Mouse (Mus musculus): ENCODE data around the gene Lrrc8c. TPM values are rescaled to one million over a fixed set of nuclear protein-coding genes. Genes with fewer than 3 reads are reported as not detected.

Lrrc8c gene
- total RNA-seq, 4 experiments from 2014 or later, result 25.5 to 29.1 (median 26.6) TPM

DNA sequence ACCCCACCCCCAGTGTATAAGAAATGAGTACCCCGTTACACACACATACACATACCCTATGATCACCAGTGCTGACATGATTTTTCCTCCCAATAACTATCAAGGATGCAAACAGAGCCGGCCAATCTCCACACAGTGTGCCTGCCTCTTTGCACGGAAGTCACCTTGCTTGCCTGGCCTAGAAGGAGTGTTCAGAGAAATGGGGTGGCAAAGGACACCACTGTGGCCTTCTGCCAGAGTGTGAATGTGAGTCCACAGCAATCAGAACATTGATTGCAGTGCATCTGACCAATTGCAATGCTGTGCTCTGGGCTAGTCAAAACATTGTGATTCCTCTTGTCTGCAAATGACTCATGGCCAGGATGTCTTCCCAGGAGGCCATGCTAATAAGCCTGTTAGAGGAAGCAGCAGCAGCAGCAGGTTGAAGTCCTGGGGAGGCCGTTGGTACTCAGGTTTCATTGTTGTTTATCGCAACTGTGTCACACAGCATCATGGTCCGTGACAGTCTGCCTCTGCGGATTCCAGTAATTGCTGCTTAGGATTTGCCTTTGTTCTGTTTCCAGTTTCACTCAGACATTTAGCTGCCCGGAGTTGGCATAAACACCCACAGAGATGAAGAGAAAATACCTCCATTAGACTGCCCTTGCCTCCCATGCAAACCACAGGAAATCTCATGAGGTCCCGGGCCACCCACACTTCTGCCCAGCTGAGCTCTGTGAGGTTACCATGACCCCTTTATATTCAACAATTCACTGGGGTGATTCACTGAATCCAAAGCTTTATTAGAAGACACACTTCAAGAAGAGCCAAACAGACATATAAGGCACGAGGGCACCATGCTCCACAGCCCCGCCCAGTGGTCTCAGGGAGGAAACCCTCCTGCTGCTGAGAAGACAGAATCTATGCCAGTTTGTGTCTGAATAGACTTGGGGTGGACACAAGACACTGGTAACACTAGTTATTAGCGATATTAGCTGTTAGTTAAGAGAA lies 18.8 kb upstream of the Lrrc8c start:
- DNase-seq (ENCODE audit: low spot score in 2 of 2), result no peak

DNA sequence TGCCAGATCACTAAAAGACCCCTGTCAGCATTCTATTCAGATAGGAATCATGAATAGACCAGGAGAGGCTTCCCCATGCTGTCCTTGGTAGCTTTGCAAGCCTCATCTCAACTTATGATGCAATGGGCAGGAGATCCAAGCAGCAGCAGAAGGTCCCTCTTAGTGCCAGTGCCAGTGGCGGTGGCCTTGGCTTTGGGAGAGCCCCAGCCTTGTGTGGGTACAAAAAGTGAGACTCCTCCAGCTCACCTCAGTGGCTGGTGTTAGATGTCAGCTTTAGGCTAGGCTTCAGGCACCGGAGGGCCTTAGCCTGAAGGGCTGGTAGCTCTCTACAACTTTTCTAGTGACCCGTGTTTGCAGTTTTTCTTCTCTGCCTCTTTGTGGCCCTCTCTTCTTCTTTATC lies 18.1 kb upstream of the Lrrc8c start:
- DNase-seq (ENCODE audit: low spot score in 2 of 2), result no peak

DNA sequence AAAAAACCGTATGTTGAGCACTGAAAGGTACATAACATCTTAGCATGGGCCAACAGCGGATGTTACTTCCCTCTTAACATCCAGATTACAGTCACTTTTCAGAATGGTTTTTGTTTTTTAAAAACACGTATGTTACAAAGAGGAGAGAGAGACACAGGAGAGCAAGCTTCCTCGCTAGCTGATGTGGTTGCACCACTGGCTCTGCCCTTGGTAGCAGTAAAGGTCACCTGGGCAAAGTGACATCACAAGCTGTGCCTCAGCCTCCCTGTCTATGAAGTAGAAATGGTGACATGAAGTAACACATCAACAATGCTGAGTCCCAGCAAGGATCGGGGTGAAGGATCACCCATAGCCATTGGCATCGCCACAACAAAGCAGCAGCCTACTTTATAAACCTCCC lies 10.4 kb upstream of the Lrrc8c start:
- DNase-seq (ENCODE audit: low spot score in 2 of 2), result no peak

DNA sequence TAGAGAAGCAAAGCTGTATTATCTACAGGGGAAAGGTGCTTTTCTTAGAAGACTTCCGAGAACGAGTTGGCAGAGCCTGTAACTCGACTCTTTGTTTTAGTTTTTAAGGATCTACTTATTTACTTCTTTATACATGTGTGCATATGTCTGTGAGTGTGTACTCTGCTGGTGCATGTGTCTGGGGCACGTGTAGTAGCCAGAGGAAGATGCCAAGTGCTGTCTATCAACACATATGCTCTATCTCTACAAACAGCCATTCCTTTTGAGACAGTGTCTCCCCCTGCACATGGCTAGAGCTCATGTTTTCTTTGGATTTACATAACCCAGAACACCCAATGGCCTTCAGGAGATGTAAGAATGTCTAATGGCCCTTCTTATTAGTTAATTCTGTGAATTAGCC lies 6.9 kb upstream of the Lrrc8c start:
- DNase-seq (ENCODE audit: low spot score in 2 of 2), result no peak

DNA sequence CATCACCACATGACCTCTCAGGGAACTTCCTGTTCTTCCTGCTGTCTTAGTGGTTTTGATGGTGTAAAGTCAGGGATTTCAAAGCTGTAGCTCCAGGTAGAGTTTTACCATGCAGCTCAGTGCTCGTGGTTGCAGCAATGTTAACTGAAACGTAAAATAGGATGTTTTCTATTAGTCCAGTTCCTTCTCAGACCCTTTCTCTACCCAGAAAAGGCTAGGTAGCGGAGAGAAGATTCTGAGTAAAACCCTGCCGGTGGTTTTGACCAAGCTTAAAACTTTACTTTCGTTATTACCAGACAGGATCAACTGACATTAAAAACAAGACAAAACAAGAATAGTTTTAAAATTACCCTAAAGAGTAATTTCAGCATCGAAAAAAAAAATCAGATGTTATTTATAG lies 3.7 kb upstream of the Lrrc8c start:
- DNase-seq (ENCODE audit: low spot score in 2 of 2), result no peak

DNA sequence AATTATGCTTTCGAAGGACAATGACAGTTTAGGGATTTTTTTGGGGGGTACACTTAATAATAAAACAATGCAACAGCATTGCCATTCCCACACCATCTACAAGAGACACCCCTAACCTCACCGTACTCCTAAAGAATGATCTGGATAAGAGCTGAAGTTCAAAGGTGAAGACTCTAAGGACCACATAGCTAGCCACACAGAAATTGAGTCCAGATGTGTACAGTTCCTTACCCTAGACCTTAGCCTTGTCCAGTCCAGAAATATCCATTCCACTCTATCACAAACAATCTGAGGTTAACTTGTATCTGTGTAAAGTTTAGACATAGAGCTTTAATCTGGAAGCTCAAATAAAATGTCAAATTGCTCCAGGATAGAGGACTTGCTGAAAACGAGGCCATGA lies 2.9 kb upstream of the Lrrc8c start:
- no peak for DNase-seq (ENCODE audit: low spot score in 2 of 2)

DNA sequence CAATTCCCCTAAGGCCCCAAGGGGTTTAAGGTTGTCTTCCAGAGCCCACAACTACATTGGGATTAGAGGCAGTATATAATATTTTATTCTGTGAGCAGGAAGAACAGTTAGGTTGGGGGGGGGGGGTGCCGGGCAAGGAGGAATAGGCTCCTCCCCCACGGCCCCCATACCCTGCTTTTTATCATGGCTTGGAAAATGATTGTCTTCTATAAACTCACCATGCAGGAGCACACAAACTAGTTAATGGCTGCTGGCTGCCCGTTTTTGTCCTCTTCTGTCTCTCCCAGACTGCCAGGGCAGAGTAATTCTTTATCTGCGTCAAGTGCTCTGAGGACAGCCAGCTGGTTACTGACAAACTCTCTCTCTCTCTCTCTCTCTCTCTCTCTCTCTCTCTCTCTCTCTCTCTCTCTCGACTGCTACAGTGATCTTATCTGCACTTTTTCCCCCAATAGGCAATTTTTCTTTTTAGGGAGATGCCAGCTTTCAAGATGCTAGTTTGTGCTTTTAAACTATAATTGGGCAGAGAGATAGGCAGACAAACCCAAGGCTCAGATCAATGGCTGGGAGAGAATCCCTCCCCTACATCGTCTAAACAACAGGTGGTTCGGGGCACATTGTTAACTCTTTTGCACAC lies 1.1 kb upstream of the Lrrc8c start:
- DNase-seq (ENCODE audit: low spot score in 2 of 2), result no peak

DNA sequence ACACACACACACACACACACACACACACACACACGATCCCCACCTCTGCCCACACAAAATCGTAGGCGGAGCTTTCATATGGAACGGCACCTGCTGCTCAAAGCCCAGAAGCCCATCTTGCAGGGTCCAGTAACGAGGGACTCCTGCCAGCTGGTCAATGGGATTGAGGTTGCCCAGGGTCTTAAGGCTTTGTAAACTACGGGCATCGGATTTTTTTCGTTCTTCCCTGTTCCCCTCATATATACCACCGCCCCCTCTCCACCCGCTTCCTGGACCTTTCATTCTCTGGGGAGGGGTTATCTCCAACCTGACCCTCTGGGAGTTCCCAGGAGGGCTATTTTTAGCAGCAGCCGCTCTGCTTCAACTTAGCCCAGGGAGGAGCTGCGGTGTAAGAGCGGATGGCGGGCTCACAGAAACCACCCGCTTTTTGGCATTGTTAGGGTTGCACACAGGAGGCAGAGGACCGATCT lies 527 bp upstream of the Lrrc8c start:
- peak in 1 of 2 experiments; percentile 44 for DNase-seq (ENCODE audit: low spot score in 2 of 2)

DNA sequence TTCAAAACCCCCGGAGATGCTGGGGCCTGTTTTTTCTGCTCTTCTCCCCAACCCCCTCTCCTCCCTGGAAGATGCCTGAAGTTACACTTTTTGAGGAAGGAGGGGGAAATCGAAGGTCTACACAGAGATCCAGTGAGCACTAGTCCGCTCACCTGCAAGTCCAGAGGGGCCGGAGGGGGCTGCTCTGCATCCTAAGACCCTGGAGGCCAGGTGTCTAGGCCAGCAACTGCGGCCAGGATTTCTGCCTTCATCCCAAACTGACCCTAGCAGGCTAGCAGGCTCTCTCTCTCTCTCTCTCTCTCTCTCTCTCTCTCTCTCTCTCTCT lies 750 bp downstream of the Lrrc8c start:
- peak in 1 of 2 experiments; percentile 13 for DNase-seq (ENCODE audit: low spot score in 2 of 2)

DNA sequence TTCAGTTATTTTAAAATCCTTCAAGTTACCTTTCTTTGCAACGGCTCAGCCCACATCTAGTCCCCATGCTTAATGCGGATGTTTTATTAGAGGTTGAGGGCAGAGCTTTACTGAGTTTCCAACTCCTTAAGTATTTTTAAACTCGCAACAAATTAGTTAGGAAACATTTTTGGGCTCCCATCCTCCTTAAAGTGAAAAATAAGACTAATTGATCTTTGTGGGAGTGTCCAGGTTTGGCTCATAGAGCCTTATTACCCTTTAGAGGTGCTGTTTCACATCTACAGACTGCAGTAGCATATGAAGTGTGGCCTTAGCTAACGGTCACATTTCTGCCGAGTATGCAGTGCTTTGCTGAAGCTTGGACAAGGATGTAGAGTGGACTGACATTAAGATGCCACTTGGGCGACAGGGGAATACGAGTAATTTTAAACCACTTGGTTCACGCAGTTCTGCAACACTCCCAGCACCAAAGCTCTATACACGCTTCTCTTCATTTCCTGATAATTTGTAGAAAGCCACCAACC lies 1.3 kb downstream of the Lrrc8c start:
- DNase-seq (ENCODE audit: low spot score in 2 of 2), result no peak

DNA sequence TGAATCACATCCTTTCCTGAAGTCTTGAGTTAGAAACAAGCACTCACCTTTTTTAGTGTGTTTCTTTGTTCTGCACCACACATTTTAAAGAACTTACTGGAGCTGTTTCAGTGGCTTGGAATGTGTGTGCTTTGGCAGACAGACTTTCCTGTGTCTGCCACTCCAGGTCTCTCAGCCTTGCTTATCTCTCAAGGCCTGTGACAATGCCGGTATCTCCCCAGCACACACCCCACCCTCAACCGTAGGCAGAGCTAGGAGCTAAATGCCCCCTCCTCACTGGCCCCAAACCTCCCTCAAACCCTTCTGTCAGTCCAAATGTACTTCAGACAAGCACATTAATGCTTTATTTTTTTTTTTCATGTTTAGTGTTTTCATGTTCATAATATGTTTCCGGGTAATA lies 4.3 kb downstream of the Lrrc8c start:
- DNase-seq (ENCODE audit: low spot score in 2 of 2), result no peak

DNA sequence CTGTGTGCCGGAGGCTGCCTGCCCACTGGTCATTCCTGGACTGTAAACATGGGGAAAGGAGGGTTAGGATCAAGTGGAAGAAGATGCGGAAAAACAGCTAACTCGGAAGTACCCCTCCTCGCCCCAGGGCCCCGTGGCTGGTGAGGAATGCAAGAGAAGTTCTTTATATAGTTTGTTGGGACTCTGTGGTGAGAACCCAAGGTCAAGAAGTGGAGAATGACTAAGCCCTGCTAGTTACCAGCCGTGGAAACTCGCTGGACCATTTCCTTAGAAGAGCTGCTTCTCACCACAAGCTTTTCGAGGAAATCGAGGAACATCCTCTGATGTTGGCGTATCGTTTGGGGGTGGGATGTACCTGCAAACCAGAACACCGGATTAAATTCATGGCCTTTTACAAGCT lies 5.8 kb downstream of the Lrrc8c start:
- DNase-seq (ENCODE audit: low spot score in 2 of 2), result no peak

DNA sequence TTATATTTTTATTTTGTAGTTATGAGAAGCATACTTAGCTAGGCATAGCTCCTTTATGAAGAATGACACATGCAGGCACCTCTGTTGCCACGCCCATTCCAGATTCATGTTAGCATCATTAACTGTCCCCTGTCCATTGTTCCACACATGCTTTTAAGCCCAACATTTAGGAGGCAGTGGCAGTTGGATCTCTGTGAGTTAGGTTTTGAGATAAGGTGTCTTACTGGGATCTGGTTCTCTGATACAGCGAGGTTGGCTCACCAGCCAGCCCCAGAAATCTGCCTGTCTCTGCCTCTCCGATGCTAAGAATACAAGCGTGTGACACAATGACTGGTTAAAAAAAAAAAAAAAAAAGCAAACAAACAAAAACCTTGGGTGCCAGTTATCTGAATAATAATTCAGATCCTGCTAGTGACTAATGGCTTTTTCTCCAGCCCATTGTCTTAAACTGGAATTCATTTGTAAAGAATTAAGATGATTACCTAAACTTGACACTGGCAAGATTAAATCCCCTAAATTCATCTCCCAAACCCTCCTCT lies 7.0 kb downstream of the Lrrc8c start:
- no peak for DNase-seq (ENCODE audit: low spot score in 2 of 2)

DNA sequence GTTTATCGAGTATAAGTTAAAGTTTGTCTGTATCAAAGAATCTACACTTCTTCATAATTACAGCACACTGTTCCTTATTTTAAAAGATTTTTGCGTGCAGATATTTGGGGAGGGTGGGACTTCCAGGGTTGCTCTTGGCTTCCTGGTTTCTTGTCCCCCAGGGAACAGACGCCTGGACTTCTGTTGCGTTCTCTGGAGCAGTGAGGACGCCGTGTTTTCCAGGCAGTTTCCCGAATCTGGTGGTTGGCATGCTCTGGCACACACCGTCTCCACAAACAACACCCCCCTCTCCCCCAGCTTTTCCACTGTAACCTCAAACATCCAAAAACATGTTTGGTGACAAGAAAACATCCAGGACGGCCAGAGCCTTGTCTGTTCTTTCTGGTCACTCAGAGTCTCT lies 7.6 kb downstream of the Lrrc8c start:
- no peak for DNase-seq (ENCODE audit: low spot score in 2 of 2)

DNA sequence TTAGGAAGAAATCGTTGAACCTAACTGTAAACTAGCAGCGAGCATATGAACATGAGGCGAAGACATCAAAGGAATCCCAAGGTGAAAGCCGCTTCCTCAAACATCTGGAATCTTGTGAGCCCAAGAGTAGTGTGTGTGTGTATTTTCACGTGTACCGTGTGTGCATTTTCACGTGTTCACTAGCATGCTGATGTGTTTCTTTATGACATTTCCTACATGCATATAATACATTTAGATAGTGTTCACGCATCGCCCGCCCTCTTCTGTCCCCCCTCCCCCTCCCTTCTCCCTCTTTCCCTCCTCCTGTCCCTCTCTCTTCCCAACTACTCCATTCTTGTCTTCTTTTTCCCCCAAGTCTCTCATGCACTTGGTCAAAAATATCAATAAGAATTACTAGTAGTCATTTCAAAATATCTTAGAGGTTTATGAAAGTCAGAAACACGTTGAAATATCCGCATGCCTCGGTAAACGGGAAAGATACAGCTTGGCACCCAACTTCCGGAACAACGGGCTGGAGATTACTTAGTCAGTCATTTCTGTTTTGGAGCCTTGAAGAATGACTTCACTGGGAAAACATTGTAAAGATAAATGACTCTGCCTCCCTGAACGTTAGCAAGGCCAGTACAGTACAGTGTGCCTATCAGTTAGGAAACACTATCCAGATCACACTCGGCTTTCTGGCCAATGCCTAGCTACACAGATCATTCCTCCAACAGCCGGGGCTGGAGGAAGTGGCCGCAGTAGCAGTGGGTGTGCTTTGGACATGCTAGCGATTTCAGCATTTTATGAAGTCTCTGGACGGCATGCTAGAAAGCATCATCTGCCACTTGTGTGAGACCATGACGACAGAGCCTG lies 8.5 kb downstream of the Lrrc8c start:
- DNase-seq (ENCODE audit: low spot score in 2 of 2), result no peak

DNA sequence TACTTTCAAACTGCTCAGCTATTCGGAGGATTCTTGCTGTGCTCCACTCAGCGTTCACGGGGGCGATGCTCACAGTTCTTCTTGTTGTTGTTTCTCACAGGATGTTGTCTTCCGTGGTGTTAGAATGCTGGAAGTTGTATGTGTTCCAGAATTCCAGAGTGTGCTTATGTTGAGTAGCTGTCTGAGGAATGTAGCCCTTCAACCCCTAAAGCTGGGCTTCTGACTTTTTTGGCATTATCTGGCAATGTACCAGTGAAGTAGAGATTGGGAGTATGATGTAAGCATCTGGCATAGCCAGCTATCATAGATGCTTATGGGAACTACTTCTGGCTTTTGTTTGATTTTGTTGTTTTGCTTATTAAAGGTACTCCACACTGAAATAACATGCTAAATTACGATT lies 11.4 kb downstream of the Lrrc8c start:
- DNase-seq (ENCODE audit: low spot score in 2 of 2), result no peak

DNA sequence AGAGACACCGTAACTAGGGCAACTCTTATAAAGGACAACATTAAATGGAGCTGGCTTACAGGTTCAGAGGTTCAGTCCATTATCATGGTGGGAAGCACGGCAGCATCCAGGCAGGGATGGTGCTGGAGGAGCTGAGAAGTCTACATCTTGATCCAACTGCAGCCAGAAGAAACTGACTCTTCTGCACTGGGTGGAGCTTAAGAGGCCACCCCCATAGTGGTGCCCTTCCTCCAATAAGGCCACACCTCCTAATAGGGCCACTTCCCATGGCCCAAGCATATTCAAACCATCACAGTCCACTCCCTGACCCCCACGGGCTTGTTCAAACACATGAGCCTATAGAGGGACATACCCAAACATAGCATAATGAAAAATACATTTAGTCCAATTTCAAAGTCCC lies 16.0 kb downstream of the Lrrc8c start:
- no peak for DNase-seq (ENCODE audit: low spot score in 2 of 2)

DNA sequence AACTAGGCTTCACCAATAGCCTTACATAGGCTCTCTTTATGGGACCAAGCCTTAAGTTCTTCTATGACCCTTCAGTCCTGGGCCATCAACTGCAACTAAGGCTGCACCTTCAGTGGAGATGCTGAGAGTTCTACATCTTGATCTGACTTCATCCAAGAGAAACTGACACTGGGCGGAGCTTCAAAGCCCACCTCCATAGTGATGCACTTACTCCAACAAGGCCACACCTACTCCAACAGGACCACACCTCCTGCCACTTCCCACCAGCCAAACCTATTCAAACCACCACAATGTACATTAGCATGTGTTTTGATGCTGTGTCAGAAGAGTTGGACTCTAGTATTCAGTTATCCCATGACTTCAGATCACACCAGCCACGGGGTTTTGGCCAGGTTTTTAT lies 17.0 kb downstream of the Lrrc8c start:
- no peak for DNase-seq (ENCODE audit: low spot score in 2 of 2)

DNA sequence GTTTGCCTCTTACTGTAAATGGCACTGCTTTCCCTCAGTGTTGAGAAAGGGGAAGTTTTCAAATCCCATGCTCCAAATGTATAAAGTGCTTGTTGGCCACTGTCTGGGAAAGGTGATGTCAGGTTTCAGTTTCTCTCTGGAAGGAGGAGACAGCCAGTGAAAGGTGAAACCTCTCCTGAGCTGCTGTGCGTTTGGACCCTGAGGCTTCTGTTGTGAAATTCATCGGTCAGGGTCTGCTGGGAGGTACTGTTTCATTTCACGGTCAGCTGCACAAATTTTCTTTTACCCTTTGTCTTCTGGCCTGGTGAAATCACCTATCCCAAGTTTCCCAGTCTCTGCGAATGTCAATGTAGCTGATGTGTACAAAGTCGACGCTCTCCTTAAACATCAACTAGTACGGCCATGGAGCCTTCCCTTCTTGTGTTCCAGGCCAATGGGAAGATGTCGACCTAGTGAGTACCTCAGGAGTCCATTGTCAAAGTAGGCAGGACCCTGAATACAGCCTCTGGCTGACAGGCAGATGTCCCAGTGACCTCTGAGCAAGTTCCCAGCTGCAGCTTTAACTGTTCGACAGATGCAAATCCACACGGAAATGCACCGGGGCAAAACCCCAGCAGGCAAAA lies 18.0 kb downstream of the Lrrc8c start:
- DNase-seq (ENCODE audit: low spot score in 2 of 2), result no peak

DNA sequence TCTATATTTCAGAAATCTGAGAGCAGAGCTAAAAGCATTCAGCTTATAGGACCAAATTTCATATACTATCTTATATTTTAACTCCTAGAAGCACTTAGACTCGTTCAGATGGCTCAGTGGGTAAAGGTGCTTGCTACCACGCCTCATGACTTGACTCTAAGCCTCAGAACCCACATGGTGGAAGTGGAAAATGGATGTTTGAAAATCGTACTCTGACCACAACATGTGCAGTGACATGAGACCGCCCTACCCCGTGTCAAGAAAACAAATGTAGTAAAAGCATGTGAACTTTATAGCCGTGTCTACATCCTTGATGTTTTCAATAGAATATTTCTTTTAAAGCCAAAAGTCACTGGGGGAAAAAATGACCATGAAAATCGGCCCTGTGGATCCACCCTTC lies 21.9 kb downstream of the Lrrc8c start:
- DNase-seq (ENCODE audit: low spot score in 2 of 2), result no peak

DNA sequence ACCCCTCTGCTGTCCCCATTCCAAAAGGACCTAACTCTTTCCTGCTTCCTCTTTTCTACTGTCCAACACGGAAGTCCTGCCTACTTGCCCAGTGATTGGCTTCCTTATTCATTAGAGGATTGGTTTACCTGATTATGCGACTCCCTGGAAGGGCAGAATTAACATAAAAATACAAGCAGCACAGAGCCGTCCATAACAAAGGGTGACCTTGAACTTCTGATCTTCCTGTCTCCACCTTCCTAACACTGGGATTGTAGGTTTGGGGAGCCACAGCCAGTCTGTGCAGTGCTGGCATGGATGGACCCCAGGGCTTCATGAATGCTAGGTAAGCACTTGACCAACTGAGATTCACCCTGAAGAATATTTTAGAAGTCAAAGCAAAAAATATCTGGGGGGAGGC lies 25.9 kb downstream of the Lrrc8c start:
- no peak for DNase-seq (ENCODE audit: low spot score in 2 of 2)

Data from left cerebral cortex, adult 8-10 months (tissue).